Mouse (Mus musculus) left cerebral cortex, postnatal 25 days (tissue): ENCODE measurements around the gene Trmt6. TPM values are rescaled to one million over a fixed set of nuclear protein-coding genes. Genes with fewer than 3 reads are reported as not detected.

Experiments used
- total RNA-seq, 2 experiments: library from RNA; stranded (reverse); gene quantifications; 2 replicates each; pipeline ENCODE4 v1.2.3; 2021

The Trmt6 gene
- total RNA-seq, 2 experiments from 2014 or later: 24.8 to 27.2 TPM

Other genes starting within 250 kb of the Trmt6 start
- 10 to 100 TPM; 90.1 to 90.7 TPM for gene Gpcpd1, start 228.3 kb downstream of the Trmt6 start, total RNA-seq
- 10 to 100 TPM in 1 of 2 experiments, 1 to 10 TPM in 1; 8.5 to 11.8 TPM for gene Shld1, start 129.1 kb downstream of the Trmt6 start, total RNA-seq
- 100 to 1,000 TPM; 261 TPM for gene Chgb, start 34.8 kb downstream of the Trmt6 start, total RNA-seq
- 1 to 10 TPM; 3.9 to 5.6 TPM for gene Mcm8, start 86 bp upstream of the Trmt6 start, total RNA-seq
- gene Crls1, start 30.6 kb upstream of the Trmt6 start, total RNA-seq: 10 to 100 TPM; 28.2 to 31.0 TPM
- gene Lrrn4, start 64.8 kb upstream of the Trmt6 start, total RNA-seq: under 1 TPM; 0.21 to 0.25 TPM
- 1 to 10 TPM in 1 of 2 experiments, under 1 TPM in 1; 0.11 to 2.3 TPM for gene Fermt1, start 129.9 kb upstream of the Trmt6 start, total RNA-seq